Mouse (Mus musculus): ENCODE measurements around the gene Gm15155. TPM values are rescaled to one million over a fixed set of nuclear protein-coding genes. Genes with fewer than 3 reads are reported as not detected.
"Not testable (repeated sequence)": the region's sequence is repeated elsewhere in the genome, so short reads cannot be mapped to it uniquely, and the experiment has no call there.

The Gm15155 gene
- polyA plus RNA-seq, 1 experiment: not detected

GRCm38 (mm10) chrX:155657971-155658370 lies 33.4 kb downstream of the Gm15155 start:
- H3K4me3 ChIP-seq (replicated peaks; ENCODE audit: insufficient read depth, low read depth, low read length): no peak overlapping the region
- TF ChIP-seq CTCF (IDR thresholded peaks at IDR 0.05; ENCODE audit: borderline replicate concordance, insufficient read depth, low read depth, low read length) (no peak), POLR2A (IDR thresholded peaks at IDR 0.05; ENCODE audit: borderline replicate concordance, insufficient read depth, low read length) (no peak)
- H3K27ac ChIP-seq (ENCODE audit: insufficient read depth, low read length): no peak overlapping the region
- no peaks in the 10 kb centered on the region for H3K27me3 ChIP-seq (ENCODE audit: control insufficient read depth, insufficient read depth, low read length)
- no peaks in the 10 kb centered on the region; the same call in 1 of the 2 replicates for H3K4me1 ChIP-seq (ENCODE audit: control insufficient read depth, insufficient read depth, low read length)
- DNase-seq: peak; percentile 62 to 79
- WGBS: 24% methylated on average over 1 of the region's 1 CpGs

- not testable (repeated sequence) for H3K27me3 ChIP-seq (ENCODE audit: control insufficient read depth, insufficient read depth, low read length); H3K27ac ChIP-seq (ENCODE audit: insufficient read depth, low read length); H3K4me1 ChIP-seq (ENCODE audit: control insufficient read depth, insufficient read depth, low read length); H3K4me3 ChIP-seq (replicated peaks; ENCODE audit: insufficient read depth, low read depth, low read length)
- DNase-seq: peak in 1 of 2 experiments; percentile 47
- 30% methylated on average over 1 of the region's 1 CpGs for WGBS
These were observed 65.9 kb downstream of the Gm15155 start for GRCm38 (mm10) chrX:155690440-155690839.

- Histone ChIP-seq H3K4me1 (ENCODE audit: control insufficient read depth, insufficient read depth, low read length) (no peaks in the 10 kb centered on the region), H3K27me3 (ENCODE audit: control insufficient read depth, insufficient read depth, low read length) (no peaks in the 10 kb centered on the region), H3K27ac (ENCODE audit: insufficient read depth, low read length) (no peak overlapping the region), H3K4me3 (replicated peaks; ENCODE audit: insufficient read depth, low read depth, low read length) (no peak overlapping the region)
- TF ChIP-seq POLR2A (IDR thresholded peaks at IDR 0.05; ENCODE audit: borderline replicate concordance, insufficient read depth, low read length): no peak
- TF ChIP-seq CTCF (IDR thresholded peaks at IDR 0.05; ENCODE audit: borderline replicate concordance, insufficient read depth, low read depth, low read length): no peak
- WGBS: 80% methylated on average over 3 of the region's 3 CpGs
- no peak for DNase-seq
These were observed 99.6 kb downstream of the Gm15155 start for GRCm38 (mm10) chrX:155724157-155724556.

- WGBS: 93% methylated on average over 1 of the region's 1 CpGs
- TF ChIP-seq POLR2A (IDR thresholded peaks at IDR 0.05; ENCODE audit: borderline replicate concordance, insufficient read depth, low read length) (no peak), CTCF (IDR thresholded peaks at IDR 0.05; ENCODE audit: borderline replicate concordance, insufficient read depth, low read depth, low read length) (no peak)
- Histone ChIP-seq H3K27me3 (ENCODE audit: control insufficient read depth, insufficient read depth, low read length) (no peaks in the 10 kb centered on the region), H3K4me1 (ENCODE audit: control insufficient read depth, insufficient read depth, low read length) (no peaks in the 10 kb centered on the region), H3K4me3 (replicated peaks; ENCODE audit: insufficient read depth, low read depth, low read length) (no peak overlapping the region), H3K27ac (ENCODE audit: insufficient read depth, low read length) (no peak overlapping the region)
- DNase-seq: no peak
These were observed 103.8 kb downstream of the Gm15155 start for GRCm38 (mm10) chrX:155728387-155728786.

DNA sequence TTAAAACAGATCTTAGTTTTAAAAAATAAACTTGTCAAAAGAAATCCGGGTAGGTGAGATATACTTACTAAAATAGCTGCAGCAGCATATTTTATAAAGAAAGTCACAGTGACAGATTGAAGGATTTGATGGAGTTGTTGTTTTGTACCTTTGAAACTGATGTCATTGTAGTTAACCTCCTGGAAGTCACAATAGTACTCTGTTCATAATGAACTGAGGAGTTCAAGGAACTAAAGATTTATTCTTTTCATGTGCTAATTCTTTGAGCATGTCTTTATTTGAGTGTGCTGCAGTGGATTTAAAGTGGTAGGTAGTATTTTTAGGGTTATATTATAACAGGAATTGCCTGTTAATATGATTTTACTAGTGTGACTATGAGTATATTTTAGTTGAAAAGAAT lies 263.6 kb downstream of the Gm15155 start:
- no peak overlapping the region for H3K4me3 ChIP-seq (replicated peaks; ENCODE audit: insufficient read depth, low read depth, low read length)

GRCm38 (mm10) chrX:155900040-155900439 lies 275.5 kb downstream of the Gm15155 start:
- H3K27ac ChIP-seq (ENCODE audit: insufficient read depth, low read length): no peak overlapping the region
- TF ChIP-seq POLR2A (IDR thresholded peaks at IDR 0.05; ENCODE audit: borderline replicate concordance, insufficient read depth, low read length) (no peak), CTCF (IDR thresholded peaks at IDR 0.05; ENCODE audit: borderline replicate concordance, insufficient read depth, low read depth, low read length) (no peak)
- DNase-seq: no peak
- no peaks in the 10 kb centered on the region for H3K27me3 ChIP-seq (ENCODE audit: control insufficient read depth, insufficient read depth, low read length)
- no peak overlapping the region for H3K4me3 ChIP-seq (replicated peaks; ENCODE audit: insufficient read depth, low read depth, low read length)
- WGBS: 85% methylated on average over 1 of the region's 1 CpGs
- no peaks in the 10 kb centered on the region for H3K4me1 ChIP-seq (ENCODE audit: control insufficient read depth, insufficient read depth, low read length)

More for the DNA sequence above, 263.6 kb downstream of the Gm15155 start:
- Histone ChIP-seq H3K27ac (ENCODE audit: insufficient read depth, low read length) (no peak overlapping the region), H3K27me3 (ENCODE audit: control insufficient read depth, insufficient read depth, low read length) (no peaks in the 10 kb centered on the region), H3K4me1 (ENCODE audit: control insufficient read depth, insufficient read depth, low read length) (no peaks in the 10 kb centered on the region)
- 40% methylated on average over 1 of the region's 1 CpGs for WGBS
- DNase-seq: no peak
- TF ChIP-seq POLR2A (IDR thresholded peaks at IDR 0.05; ENCODE audit: borderline replicate concordance, insufficient read depth, low read length) (no peak), CTCF (IDR thresholded peaks at IDR 0.05; ENCODE audit: borderline replicate concordance, insufficient read depth, low read depth, low read length) (no peak)

DNA sequence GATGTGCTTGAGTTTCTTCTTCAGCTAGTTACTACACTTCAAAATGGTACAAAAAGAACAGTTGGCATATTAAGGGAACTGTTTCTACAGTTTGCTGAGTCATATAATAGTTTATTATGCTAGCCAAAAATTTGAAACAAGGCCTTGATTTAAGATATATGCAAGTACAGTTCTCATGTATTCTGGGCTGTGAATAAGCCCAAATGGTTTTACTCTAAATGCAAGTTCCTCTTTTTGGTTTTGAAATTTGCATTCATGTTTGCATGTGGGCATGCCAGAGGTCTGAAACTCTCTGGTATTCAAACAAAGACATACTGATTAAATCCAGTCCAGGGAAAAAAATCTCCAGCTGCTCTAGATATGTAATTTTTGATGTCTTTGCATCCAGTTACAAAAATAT lies 277.2 kb downstream of the Gm15155 start:
- no peaks in the 10 kb centered on the region for H3K4me1 ChIP-seq (ENCODE audit: control insufficient read depth, insufficient read depth, low read length)
- H3K27ac ChIP-seq (ENCODE audit: insufficient read depth, low read length): no peak overlapping the region
- TF ChIP-seq POLR2A (IDR thresholded peaks at IDR 0.05; ENCODE audit: borderline replicate concordance, insufficient read depth, low read length) (no peak), CTCF (IDR thresholded peaks at IDR 0.05; ENCODE audit: borderline replicate concordance, insufficient read depth, low read depth, low read length) (no peak)
- H3K4me3 ChIP-seq (replicated peaks; ENCODE audit: insufficient read depth, low read depth, low read length): no peak overlapping the region
- H3K27me3 ChIP-seq (ENCODE audit: control insufficient read depth, insufficient read depth, low read length): no peaks in the 10 kb centered on the region
- DNase-seq: no peak

GRCm38 (mm10) chrX:155903108-155903507 lies 278.6 kb downstream of the Gm15155 start:
- 23% methylated on average over 1 of the region's 1 CpGs for WGBS
- Histone ChIP-seq H3K27ac (ENCODE audit: insufficient read depth, low read length) (no peak overlapping the region), H3K27me3 (ENCODE audit: control insufficient read depth, insufficient read depth, low read length) (no peaks in the 10 kb centered on the region), H3K4me3 (replicated peaks; ENCODE audit: insufficient read depth, low read depth, low read length) (no peak overlapping the region), H3K4me1 (ENCODE audit: control insufficient read depth, insufficient read depth, low read length) (no peaks in the 10 kb centered on the region)
- DNase-seq: no peak
- TF ChIP-seq POLR2A (IDR thresholded peaks at IDR 0.05; ENCODE audit: borderline replicate concordance, insufficient read depth, low read length) (no peak), CTCF (IDR thresholded peaks at IDR 0.05; ENCODE audit: borderline replicate concordance, insufficient read depth, low read depth, low read length) (no peak)

Data from cerebellum, adult 2 months (tissue).